Mouse (Mus musculus) hindbrain, postnatal 0 days (tissue): ENCODE data around the gene Hspb7. TPM values are rescaled to one million over a fixed set of nuclear protein-coding genes. Genes with fewer than 3 reads are reported as not detected.

ENCODE experiments used
- ATAC-seq: fragments of 200-750 bp; cut with Nextera tagmentation; 2 replicates; pipeline ENCODE4 v1.8.0; 2017; ENCODE audit warnings: mild to moderate bottlenecking, moderate TSS enrichment, moderate library complexity
- DNase-seq: peaks from one replicate; pipeline ENCODE4 v3.0.0-alpha.2; 2015; ENCODE audit warnings: low spot score
- H3K27ac ChIP-seq: fragments of 300-500 bp; sonication (generic); 2 replicates; pipeline ENCODE4 v1.5.1; 2014; ENCODE audit warnings: mild to moderate bottlenecking
- H3K27me3 ChIP-seq: fragments of 300-500 bp; sonication (generic); 2 replicates; pipeline ENCODE4 v1.6.1; 2014; ENCODE audit warnings: low read length, mixed read lengths; ENCODE audit not compliant: insufficient read depth
- H3K36me3 ChIP-seq: fragments of 300-500 bp; sonication (generic); 2 replicates; pipeline ENCODE4 v1.6.1; 2014; ENCODE audit warnings: low read length, mixed read lengths; ENCODE audit not compliant: insufficient read depth
- H3K4me1 ChIP-seq: fragments of 300-500 bp; sonication (generic); 2 replicates; pipeline ENCODE4 v1.6.1; 2014; ENCODE audit warnings: antibody characterized with exemption, low read length, mixed read lengths; ENCODE audit not compliant: insufficient read depth
- H3K4me2 ChIP-seq: fragments of 300-500 bp; sonication (generic); 2 replicates; pipeline ENCODE4 v1.6.1; 2014; ENCODE audit warnings: low read depth, mild to moderate bottlenecking, low read length, moderate library complexity, mixed read lengths
- H3K4me3 ChIP-seq: fragments of 300-500 bp; sonication (generic); 2 replicates; pipeline ENCODE4 v1.5.1; 2014; ENCODE audit warnings: low read length
- H3K9ac ChIP-seq: fragments of 300-500 bp; sonication (generic); replicated peaks from 2 replicates; pipeline ENCODE4 v1.6.1; 2014; ENCODE audit warnings: mild to moderate bottlenecking, low read length, moderate library complexity, mixed read lengths
- H3K9me3 ChIP-seq: fragments of 300-500 bp; sonication (generic); 2 replicates; pipeline ENCODE4 v1.6.1; 2016; ENCODE audit warnings: low read length, mixed read lengths
- CTCF ChIP-seq: IDR thresholded peaks from 2 replicates; pipeline ENCODE4 v1.5.1; 2016; ENCODE audit warnings: antibody characterized with exemption, control low read depth, low read depth
- WGBS: fragments of 180-500 bp; shearing (Covaris S2); extraction: QIAGEN DNeasy Blood & Tissue Kit; methylation state at CpG from one replicate; pipeline ENCODE4 v1.1.7; 2014; 5-methylcytosine and 5-hydroxymethylcytosine counted together
- polyA plus RNA-seq: library from polyadenylated mRNA; unstranded; fragments of >200 nt; fragmentation: Nextera tagmentation; extraction: Ambion mirVana; gene quantifications from 2 replicates; pipeline ENCODE4 v1.2.1, GENCODE M21; 2015
- total RNA-seq: library from RNA; depleted of rRNA; stranded (reverse); fragments of >200 nt; gene quantifications from 2 replicates; pipeline ENCODE4 v1.2.3, GENCODE M21; 2014; rRNA removed

Gene Hspb7
- total and polyA plus RNA-seq, 2 experiments from 2014 or later: 0.06 TPM; not detected in 1

DNA sequence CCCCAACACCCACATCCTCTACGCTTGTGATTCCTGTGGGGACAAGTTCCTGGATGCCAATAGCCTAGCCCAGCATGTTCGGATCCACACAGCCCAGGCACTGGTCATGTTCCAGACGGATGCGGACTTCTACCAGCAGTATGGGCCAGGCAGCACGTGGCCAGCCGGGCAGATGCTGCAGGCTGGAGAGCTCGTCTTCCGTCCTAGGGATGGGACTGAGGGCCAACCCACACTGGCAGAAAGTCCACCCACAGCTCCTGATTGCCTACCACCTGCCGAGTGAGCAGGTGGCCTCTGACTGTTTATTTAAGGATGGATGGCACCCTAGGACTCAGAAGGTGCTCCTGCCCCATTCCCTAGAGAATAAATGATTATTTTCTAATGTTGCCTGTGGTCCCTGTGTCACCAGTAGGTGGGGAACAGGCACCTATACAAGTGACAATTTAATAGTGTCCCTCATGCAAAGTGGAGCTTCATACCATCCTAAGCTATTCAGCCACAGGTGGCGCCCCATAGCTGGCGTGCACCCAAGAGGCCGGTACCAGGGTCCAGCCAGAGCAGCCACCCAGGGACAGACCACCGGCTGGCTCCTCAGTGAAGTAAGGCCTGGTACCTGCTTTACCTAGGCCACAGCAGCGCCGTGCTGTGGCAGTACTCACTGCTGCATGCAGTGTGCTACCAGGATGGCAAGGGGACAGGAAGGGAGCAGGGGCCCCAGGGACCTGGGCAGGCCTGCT lies 46.4 kb downstream of the Hspb7 start:
- 0 out of 2 replicates have a peak, but pooled peaks have one; percentile 8 for ATAC-seq
- Histone ChIP-seq H3K9me3 (no peaks in the 10 kb centered on the region), H3K36me3 (peaks cover 78% of the 10 kb centered on the region), H3K9ac (no peak overlapping the region), H3K27me3 (no peaks in the 10 kb centered on the region), H3K4me1 (no peaks in the 10 kb centered on the region), H3K4me3 (no peak overlapping the region), H3K27ac (no peak overlapping the region), H3K4me2 (no peak overlapping the region)
- DNase-seq: no peak
- WGBS: 75% methylated on average over 15 of the region's 15 CpGs
- peak; percentile 38 for TF ChIP-seq CTCF

DNA sequence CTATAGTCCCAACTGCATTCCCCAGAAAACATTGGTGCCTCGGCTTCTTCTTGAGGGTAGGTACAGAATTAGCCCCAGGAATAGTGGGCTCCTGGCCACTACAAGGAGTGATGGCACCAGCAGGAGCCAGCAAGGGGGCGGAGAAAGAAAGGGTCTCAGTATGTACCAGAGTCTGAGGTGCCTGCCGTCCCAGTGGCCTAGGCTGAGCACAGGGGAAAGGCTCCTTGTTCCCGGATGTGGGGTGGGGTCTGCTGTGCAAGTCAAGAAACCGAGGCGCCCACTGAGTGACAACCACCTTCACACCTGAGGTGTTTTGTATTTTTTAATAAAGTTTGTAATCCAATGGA lies 47.0 kb downstream of the Hspb7 start:
- H3K9ac ChIP-seq: no peak overlapping the region
- no peak overlapping the region for H3K4me2 ChIP-seq
- no peak for TF ChIP-seq CTCF
- ATAC-seq: no peak
- no peaks in the 10 kb centered on the region for H3K4me1 ChIP-seq
- no peak overlapping the region for H3K4me3 ChIP-seq
- peaks cover 77% of the 10 kb centered on the region for H3K36me3 ChIP-seq
- H3K27me3 ChIP-seq: no peaks in the 10 kb centered on the region
- no peak overlapping the region for H3K27ac ChIP-seq
- H3K9me3 ChIP-seq: no peaks in the 10 kb centered on the region
- WGBS: 78% methylated on average over 6 of the region's 6 CpGs
- DNase-seq: no peak

DNA sequence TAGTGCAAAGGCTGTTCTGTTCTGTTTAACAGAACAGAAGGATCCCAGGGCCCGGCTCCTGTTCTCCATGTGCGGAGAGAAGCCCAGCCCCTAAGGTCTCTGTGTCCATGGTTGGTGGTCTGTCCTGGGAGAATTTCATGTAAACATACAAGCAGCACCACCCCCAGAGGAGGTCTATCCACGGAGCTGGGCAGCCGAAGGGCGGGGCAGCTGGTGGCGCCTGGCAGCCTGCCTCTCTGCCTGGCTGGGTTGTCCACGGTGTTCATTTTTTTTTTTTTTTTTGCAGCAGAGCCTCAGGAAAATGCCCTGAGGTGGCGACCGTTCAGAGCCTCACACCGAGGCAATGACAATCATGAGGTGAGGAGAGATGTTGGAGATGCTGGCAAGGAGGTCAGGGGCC lies 48.0 kb downstream of the Hspb7 start:
- no peaks in the 10 kb centered on the region for H3K4me1 ChIP-seq
- no peak overlapping the region for H3K4me3 ChIP-seq
- TF ChIP-seq CTCF: no peak
- H3K4me2 ChIP-seq: no peak overlapping the region
- H3K9ac ChIP-seq: no peak overlapping the region
- WGBS: 41% methylated on average over 10 of the region's 10 CpGs
- peaks cover 70% of the 10 kb centered on the region for H3K36me3 ChIP-seq
- DNase-seq (no peak), ATAC-seq (no peak)
- H3K27me3 ChIP-seq: no peaks in the 10 kb centered on the region
- no peak overlapping the region for H3K27ac ChIP-seq
- H3K9me3 ChIP-seq: no peaks in the 10 kb centered on the region

DNA sequence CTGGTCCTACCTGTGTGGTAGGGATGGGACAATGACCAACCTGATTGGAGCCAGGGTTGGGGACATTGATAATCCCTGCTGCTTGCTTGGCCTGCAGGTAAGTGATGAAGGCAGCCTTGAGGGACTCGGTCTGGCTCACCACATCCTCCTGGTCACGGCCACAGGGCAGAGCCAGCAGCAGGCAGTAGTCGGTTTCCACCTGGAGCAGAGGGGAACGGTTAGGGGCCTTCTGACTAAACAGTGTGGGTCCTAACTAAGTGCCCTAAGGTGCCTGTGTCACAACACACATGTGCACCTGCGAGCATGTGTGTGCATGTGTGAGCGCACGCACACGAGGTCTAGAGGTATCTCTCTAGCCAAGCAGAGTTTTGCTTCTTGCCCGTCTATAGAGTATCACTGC lies 48.8 kb downstream of the Hspb7 start:
- Histone ChIP-seq H3K4me1 (no peaks in the 10 kb centered on the region), H3K9ac (no peak overlapping the region), H3K4me2 (no peak overlapping the region), H3K36me3 (peaks cover 68% of the 10 kb centered on the region), H3K4me3 (no peak overlapping the region), H3K27me3 (no peaks in the 10 kb centered on the region), H3K9me3 (no peaks in the 10 kb centered on the region), H3K27ac (no peak overlapping the region)
- no peak for TF ChIP-seq CTCF
- no peak for ATAC-seq
- 90% methylated on average over 9 of the region's 9 CpGs for WGBS
- DNase-seq: no peak

DNA sequence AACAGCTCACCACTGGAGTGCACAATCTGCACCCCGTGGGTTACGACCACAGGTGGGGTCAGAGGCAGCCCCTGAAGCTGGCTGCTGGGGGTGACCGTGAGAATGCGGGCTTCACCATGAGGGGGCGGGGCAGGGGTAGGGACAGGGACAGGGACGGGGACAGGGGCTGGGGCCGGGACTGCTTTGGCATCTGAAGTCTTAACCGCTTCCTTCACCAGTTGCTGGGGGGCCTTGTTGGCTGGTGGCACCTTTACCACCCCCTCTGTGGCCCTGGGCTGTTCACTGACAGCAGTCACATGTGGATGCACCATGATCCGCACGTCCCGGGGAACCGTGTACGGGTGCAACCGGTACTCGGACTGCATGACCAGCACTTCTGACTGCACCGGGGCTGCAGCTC lies 50.9 kb downstream of the Hspb7 start:
- H3K9me3 ChIP-seq: no peaks in the 10 kb centered on the region
- no peak overlapping the region for H3K4me2 ChIP-seq
- H3K4me3 ChIP-seq: no peak overlapping the region
- H3K4me1 ChIP-seq: no peaks in the 10 kb centered on the region; the same call in 1 of the 2 replicates
- DNase-seq: no peak
- ATAC-seq: no peak
- no peaks in the 10 kb centered on the region for H3K27me3 ChIP-seq
- H3K36me3 ChIP-seq: peaks cover 68% of the 10 kb centered on the region
- no peak overlapping the region for H3K9ac ChIP-seq
- no peak overlapping the region for H3K27ac ChIP-seq
- WGBS: 97% methylated on average over 16 of the region's 16 CpGs
- TF ChIP-seq CTCF: no peak

DNA sequence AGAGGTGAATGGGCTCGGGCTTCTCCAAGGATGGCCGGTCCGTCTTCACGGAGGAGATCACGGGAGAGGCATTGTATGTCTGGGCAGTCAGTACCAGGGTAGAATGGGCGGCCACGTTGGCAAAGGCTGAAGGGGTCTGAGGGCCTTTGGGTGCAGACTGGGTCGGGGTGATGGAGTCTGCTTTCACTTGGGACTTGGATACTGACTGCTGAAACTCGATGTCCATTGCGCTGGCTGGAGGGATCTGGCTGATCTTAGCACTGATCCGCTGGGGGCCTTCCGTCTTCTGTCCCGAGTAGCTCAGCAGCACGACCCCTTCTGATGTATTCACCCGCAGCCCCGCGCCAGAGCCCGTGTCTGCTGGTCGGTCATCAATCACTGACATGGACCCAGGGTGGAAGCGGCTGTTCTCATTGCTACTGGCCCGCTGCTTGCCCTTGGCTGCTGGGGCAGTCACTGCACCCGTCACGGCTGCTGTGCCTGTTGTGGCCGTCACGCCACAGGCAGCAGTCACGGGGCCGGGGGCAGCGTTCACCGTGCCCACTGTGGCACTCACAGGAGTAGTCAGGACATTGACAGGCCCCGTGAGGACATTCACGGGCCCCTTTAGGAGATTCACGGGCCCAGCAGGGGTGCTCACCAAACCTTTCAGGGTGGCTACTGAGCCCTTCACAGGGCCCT lies 52.2 kb downstream of the Hspb7 start:
- H3K9ac ChIP-seq: no peak overlapping the region
- DNase-seq: no peak
- H3K4me2 ChIP-seq: no peak overlapping the region
- H3K4me3 ChIP-seq: no peak overlapping the region
- 70% methylated on average over 32 of the region's 32 CpGs for WGBS
- no peak for TF ChIP-seq CTCF
- H3K27me3 ChIP-seq: no peaks in the 10 kb centered on the region
- H3K9me3 ChIP-seq: no peaks in the 10 kb centered on the region
- no peak overlapping the region for H3K27ac ChIP-seq
- H3K36me3 ChIP-seq: peaks cover 62% of the 10 kb centered on the region
- H3K4me1 ChIP-seq: no peaks in the 10 kb centered on the region; the same call in 1 of the 2 replicates
- ATAC-seq: no peak

DNA sequence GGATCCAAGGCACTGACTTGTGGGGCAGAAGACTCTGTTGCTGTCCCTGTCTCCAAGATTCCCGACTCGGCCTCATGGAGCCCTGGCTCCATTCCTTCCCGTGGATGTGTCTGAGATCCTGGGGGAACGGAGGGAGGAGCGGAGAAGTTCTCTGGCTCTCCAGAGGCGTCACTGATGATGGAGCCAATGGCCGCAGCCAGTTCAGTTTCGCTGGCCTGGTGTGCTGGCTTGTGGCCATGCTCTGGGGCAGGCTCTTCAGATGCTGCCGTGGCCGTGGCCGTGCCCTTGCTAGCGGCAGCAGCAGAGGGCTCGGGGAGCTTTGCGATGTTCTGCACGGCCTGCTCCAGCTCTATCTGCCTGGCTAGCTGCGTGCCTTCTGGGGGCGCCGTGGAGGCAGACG lies 53.9 kb downstream of the Hspb7 start:
- H3K4me1 ChIP-seq: peaks cover 9% of the 10 kb centered on the region; the same call in 1 of the 2 replicates
- no peak overlapping the region for H3K9ac ChIP-seq
- no peaks in the 10 kb centered on the region for H3K9me3 ChIP-seq
- H3K4me3 ChIP-seq: no peak overlapping the region
- TF ChIP-seq CTCF: no peak; the same call in 1 of the 2 replicates
- 68% methylated on average over 19 of the region's 19 CpGs for WGBS
- peaks cover 71% of the 10 kb centered on the region for H3K36me3 ChIP-seq
- ATAC-seq (no peak), DNase-seq (peak; percentile 40)
- H3K4me2 ChIP-seq: no peak overlapping the region
- H3K27me3 ChIP-seq: no peaks in the 10 kb centered on the region
- H3K27ac ChIP-seq: no peak overlapping the region

Other genes starting within 250 kb of the Hspb7 start
- gene Rsg1, start 206.8 kb upstream of the Hspb7 start, total RNA-seq: 2.4 and 8.7 TPM in 2 replicates
- 3.9 and 4.3 TPM in 2 replicates for gene Rsg1, start 206.8 kb upstream of the Hspb7 start, polyA plus RNA-seq
- 1.2 and 2.3 TPM in 2 replicates for gene Arhgef19, start 181.3 kb upstream of the Hspb7 start, total RNA-seq
- 1.2 TPM in 2 replicates for gene Arhgef19, start 181.3 kb upstream of the Hspb7 start, polyA plus RNA-seq
- 1.6 and 3.5 TPM in 2 replicates for gene Epha2, start 119.5 kb upstream of the Hspb7 start, total RNA-seq
- gene Epha2, start 119.5 kb upstream of the Hspb7 start, polyA plus RNA-seq: 0.44 and 0.46 TPM in 2 replicates
- 95.3 and 103 TPM in 2 replicates for gene Fam131c, start 52.6 kb upstream of the Hspb7 start, total RNA-seq
- gene Fam131c, start 52.6 kb upstream of the Hspb7 start, polyA plus RNA-seq: 41.7 and 46.3 TPM in 2 replicates
- gene Clcnka, start 22.1 kb upstream of the Hspb7 start, total RNA-seq: 1.1 and 1.2 TPM in 2 replicates
- gene Clcnka, start 22.1 kb upstream of the Hspb7 start, polyA plus RNA-seq: 0.95 and 0.98 TPM in 2 replicates
- gene Clcnkb, start 4.8 kb upstream of the Hspb7 start, total RNA-seq: 5.0 TPM in 1 of 2 replicates, not detected in the other
- 0.19 and 0.38 TPM in 2 replicates for gene Clcnkb, start 4.8 kb upstream of the Hspb7 start, polyA plus RNA-seq
- gene Srarp, start 15.3 kb downstream of the Hspb7 start, total RNA-seq: 5.8 and 9.9 TPM in 2 replicates
- 0.33 and 0.54 TPM in 2 replicates for gene Srarp, start 15.3 kb downstream of the Hspb7 start, polyA plus RNA-seq
- 34.8 and 36.2 TPM in 2 replicates for gene Zbtb17, start 23.9 kb downstream of the Hspb7 start, total RNA-seq
- gene Zbtb17, start 23.9 kb downstream of the Hspb7 start, polyA plus RNA-seq: 28.2 and 28.8 TPM in 2 replicates
- 16.9 and 17.4 TPM in 2 replicates for gene Spen, start 117.8 kb downstream of the Hspb7 start, total RNA-seq
- gene Spen, start 117.8 kb downstream of the Hspb7 start, polyA plus RNA-seq: 11.0 and 13.0 TPM in 2 replicates
- 22.5 and 26.7 TPM in 2 replicates for gene Fblim1, start 185.3 kb downstream of the Hspb7 start, total RNA-seq
- gene Fblim1, start 185.3 kb downstream of the Hspb7 start, polyA plus RNA-seq: 21.7 and 25.6 TPM in 2 replicates
- 1.3 and 1.6 TPM in 2 replicates for gene Tmem82, start 197.9 kb downstream of the Hspb7 start, total RNA-seq
- gene Tmem82, start 197.9 kb downstream of the Hspb7 start, polyA plus RNA-seq: 1.3 and 1.5 TPM in 2 replicates
- gene Slc25a34, start 203.0 kb downstream of the Hspb7 start, total RNA-seq: 18.1 and 22.2 TPM in 2 replicates
- gene Slc25a34, start 203.0 kb downstream of the Hspb7 start, polyA plus RNA-seq: 3.0 and 3.6 TPM in 2 replicates
- 45.8 and 47.6 TPM in 2 replicates for gene Plekhm2, start 244.1 kb downstream of the Hspb7 start, total RNA-seq
- 6.1 and 6.4 TPM in 2 replicates for gene Plekhm2, start 244.1 kb downstream of the Hspb7 start, polyA plus RNA-seq